Mouse (Mus musculus) neural tube, embryonic 10.5 days (tissue): ENCODE measurements around the gene AF067063.
"Not testable (repeated sequence)": the region's sequence is repeated elsewhere in the genome, so short reads cannot be mapped to it uniquely, and the experiment has no call there.

Experiments used
- DNase-seq: peaks from one replicate; pipeline ENCODE4 v3.0.0-alpha.2; 2017; ENCODE audit warnings: low spot score; ENCODE audit errors: extremely low spot score

AF067063 gene

DNA sequence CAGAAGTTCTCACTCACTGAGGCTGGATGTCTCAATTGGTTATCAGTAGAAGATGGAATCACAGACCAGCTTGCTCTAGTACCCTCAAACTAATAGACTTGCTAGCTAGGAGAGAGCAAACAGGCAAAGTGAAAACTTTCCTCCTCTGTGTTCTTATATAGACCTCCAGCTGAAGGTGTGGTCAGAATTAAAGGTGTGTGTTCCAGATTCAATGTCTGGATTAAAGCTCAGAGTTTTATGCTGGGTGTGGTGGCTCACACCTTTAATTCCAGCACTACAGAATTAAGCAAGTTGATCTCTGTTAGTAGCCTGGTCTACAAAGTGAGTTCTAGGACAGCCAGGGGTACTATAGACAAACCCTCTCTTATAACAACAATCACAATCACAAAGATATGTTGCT, at the start of gene AF067063:
TSS of gene AF067063 (minus strand) at position 101 of the 400 bp plus-strand sequence.
- not testable (repeated sequence) for DNase-seq

DNA sequence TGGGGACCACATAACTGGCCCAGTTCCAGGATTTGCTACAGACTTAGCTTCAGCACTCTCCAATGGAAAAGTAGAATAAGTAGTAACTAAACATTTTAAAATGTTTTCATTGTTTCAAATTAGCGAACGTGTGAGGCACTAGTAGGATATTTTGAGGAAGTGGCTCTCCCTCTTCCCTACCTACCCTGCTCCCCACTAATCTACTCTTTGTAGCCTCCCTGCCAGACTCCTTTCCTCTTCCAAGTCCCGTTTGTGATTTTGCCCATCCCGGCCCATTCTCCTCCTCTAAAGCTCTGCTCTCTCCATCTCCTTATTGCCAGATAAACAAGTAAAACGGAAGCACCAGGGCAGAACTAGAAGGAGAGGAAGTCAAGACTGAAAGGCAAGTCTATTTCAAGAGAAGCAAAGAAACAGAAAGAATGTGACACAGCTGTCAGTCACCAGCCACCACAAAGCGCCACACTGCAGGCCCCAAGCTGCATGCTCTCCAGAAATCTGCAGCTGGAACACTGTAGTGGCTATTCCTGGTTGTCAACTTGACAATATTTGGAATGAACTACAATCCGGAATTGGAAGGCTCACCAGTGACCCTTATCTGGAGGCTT, 34.5 kb upstream of the AF067063 start:
- DNase-seq: not testable (repeated sequence)

DNA sequence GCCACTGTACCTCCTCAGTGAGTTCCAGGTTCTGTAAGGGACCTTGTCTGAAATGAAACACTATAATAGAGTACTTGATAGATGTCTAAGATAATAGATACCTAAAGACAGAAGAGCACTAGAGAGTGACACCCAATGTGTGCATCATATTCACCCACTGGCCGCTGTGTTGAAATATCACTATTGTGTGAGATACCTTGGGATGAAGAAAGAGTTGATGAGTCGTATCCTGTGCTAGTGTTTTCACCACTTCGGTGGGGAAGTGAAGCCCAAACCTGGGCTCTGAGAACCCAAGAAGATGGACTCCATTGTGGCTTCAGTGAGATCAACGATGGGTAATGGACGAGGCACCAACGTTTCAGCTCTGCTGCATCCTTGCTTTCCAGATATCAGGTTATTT, 32.4 kb upstream of the AF067063 start:
- DNase-seq: not testable (repeated sequence)

GRCm38 (mm10) chr13:119839982-119840381, 10.0 kb upstream of the AF067063 start:
- peak; percentile 11 for DNase-seq

DNA sequence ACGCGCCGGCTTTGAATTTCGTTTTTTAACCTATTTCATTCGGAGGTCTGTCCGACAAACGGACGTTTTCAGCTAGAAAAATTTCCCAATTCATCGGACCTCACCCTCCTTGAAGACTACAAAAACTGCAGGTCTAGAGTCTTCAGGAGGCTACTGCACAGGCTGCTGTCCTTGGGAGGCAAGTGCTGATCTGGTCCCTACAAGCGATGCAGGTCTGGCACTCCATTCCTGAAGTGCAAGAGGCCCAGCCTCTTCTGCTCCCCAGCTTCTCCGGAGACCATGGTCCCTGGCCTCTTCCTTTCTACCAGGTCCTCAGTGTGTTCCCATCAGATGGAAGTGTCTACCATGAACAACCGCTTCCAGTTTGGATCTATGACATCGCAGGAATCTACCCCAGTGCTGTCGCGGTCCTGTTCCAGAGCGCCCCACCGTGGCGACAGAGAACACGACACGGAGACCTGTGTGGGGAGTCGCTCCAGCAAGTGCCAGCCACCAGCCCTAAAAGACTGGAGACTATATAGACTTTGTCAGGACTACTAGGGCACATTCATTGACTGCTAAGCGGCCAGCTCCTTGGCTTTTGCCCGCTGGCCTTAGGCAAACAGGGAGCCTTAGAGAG, 7.8 kb upstream of the AF067063 start:
- peak; percentile 57 for DNase-seq

GRCm38 (mm10) chr13:119836324-119836811, 6.4 kb upstream of the AF067063 start:
- DNase-seq: peak; percentile 42

GRCm38 (mm10) chr13:119835320-119836056, 5.5 kb upstream of the AF067063 start, which contains the start of gene D13Ertd608e:
Gene D13Ertd608e, plus strand, starts transcription at chr13:119836006.
- peak; percentile 30 for DNase-seq

- DNase-seq: no peak
These were observed 12.3 kb downstream of the AF067063 start for GRCm38 (mm10) chr13:119817579-119818206.

DNA sequence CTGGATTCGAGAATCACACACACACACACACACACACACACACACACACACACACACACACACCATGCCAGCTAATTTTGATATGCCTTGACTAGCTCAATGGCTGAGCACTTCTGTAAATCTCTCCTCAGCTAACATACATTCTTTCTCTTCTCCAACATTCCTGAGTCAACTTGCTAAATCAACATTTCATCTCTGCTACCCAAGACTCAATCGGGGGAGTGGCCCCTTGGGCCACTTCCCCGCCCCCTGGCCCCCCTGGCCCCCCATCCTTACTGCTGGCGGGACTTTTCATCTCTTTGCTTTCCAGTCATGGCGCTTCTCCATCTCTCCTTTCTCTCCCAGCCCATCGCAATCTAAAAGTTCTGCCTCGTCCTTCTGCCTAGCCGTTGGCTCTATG, 13.2 kb downstream of the AF067063 start:
- no peak for DNase-seq

- DNase-seq: no peak
These were observed 20.0 kb downstream of the AF067063 start for GRCm38 (mm10) chr13:119810031-119810430.

- DNase-seq: no peak
These were observed 21.1 kb downstream of the AF067063 start for GRCm38 (mm10) chr13:119808937-119809336.

DNA sequence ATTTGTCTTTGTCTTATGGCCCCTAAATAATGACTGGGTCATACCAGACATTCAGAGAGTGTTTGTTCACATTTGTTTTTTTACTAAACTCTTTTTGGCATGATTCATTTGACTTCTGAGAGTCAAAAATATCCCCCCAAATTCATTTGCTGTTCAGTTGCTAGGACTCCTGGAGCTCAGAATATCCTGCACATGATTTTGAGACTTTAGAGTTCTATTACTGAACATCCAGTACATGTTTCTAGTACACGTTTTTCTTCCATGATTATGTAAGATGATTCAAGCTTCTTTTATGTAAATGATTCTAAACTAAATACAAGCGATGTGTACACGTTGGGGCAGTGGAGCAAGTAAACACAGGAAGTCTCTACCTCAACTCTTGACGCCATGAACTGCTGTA, 32.4 kb downstream of the AF067063 start:
- DNase-seq: no peak

DNA sequence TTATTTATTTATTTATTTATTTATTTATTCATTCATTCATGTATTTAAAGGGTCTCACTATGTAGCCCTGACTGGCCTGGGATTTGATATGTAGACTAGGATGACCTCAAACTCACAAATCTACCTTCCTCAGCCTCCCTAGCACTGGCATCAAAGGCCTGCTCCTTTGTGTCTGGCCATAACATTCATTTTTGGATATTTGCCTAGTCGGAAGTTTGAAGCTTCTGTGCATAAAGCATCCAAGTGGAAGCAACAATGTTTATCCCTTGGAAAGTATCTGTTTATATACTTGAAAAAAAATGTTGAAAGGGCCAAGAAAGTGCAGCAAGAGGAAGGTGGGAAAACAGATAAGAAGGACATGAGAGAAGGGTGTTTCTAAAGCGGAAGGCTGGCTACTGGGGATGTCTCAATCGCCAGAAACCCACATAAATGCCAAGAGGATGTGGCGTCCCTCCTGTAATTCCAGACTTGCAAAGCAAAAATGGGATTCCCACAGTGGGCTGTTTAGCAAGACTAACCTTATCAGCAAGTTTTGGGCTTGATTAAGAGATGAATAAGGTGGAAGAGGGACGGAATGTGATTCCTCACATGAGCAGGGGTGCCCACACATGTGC, 37.1 kb downstream of the AF067063 start:
- no peak for DNase-seq

GRCm38 (mm10) chr13:119791580-119792135, 38.4 kb downstream of the AF067063 start:
- DNase-seq: peak; percentile 32

DNA sequence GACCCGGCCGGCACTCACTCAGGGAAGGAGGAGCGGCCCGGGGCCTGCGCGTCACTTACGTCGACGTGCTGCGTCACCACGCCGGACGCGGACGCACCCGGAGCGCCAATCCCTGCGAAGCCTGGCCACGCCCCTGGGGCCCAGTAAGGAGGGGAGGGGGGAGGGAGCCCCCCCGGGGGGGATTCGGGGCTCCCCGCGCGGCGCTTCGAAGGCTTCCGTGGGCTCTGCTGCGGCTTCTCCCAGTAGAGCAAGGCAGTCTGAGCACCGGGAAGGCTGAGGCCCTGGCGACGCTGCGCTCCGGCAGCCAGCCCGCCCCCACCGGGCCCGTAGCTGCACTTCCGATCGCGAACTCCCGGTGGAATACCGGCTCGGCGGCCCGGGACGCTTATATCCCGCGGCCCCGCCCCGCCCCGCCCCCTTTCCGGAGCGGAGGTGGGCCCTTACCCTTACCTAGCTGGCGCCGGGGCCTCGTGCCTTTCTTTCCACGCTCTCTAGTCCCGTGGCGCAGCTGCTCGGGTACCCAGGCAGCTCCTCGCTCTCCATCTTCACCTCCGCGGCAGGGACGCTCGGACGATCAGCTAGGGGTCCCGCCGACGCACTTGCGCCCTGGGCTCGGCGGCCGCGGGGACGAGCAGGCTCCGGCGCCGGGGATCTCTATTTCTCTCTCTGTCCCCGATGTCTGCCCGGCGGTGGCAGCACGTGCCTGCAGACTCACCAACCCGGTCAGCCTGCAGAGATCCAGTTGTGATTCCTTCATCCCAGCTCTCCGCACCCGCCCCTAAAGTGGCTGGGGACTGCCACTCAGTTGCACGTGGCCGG, 39.0 kb downstream of the AF067063 start, which contains the start of gene Zfp131:
TSS of gene Zfp131 (minus strand) at position 129 of the 819 bp plus-strand sequence.
- peak; percentile 96 for DNase-seq

DNA sequence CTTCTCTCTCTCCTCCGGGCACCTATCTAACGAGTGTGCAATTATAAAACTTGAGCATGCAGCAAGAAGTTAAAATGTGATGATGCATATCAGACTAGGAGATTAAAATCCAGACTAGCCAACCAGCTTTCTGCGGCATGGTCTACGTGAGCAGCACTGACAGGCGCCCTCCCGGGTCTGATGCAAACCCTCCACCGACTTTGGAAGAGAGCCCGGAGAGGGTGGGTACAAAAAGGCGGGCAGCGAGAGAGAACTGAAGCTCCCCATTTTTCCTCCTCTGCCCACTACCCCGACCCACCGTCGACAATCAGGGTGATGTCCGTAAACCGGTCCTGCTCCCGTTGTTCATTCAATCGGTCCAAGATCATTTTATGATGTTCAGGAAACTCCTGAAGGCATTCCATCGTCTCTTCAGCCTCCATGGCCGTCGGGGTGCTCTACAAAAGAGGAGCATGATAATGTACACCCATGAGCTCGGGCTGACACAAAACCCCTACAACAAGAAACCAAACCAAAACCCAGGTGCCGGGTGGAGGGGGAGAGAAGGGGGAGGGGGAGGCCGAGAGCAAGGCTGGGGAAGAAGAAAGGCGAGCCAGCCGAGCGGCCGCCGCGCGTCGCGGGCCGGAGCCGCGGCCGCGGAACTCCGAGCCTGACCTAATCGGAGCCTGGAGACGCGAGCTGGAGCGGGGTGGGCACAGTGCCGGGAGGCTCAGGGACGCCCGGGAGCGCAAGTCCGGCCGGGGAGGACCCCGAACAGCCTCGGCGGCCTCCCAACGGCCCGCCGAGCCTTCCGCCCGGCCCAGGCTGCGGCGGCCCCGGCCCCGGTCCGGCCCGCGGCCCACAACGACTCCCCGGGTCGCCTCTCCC, 39.9 kb downstream of the AF067063 start:
- no peak for DNase-seq

- DNase-seq: no peak
These were observed 46.4 kb downstream of the AF067063 start for GRCm38 (mm10) chr13:119783581-119783980.
